Mouse (Mus musculus) lung, postnatal 0 days (tissue): ENCODE measurements around the gene Tjp2.
A peak's percentile ranks its signal among the peaks of the same experiment; 100 is the strongest.

ENCODE experiments used
- CTCF ChIP-seq: IDR thresholded peaks from 2 replicates; pipeline ENCODE4 v1.5.1; 2016; ENCODE audit warnings: antibody characterized with exemption, mild to moderate bottlenecking
- EP300 ChIP-seq: IDR thresholded peaks from 2 replicates; pipeline ENCODE4 v1.6.1; 2016; ENCODE audit warnings: antibody characterized with exemption, mild to moderate bottlenecking, control low read depth

GRCm38 (mm10) chr19:24103802-24104201 is 121.0 kb downstream of the Tjp2 start:
- TF ChIP-seq CTCF (no peak), EP300 (peak; percentile 53)
